ENCODE assay signal across 27 mouse cellular contexts in the genomic region with DNA sequence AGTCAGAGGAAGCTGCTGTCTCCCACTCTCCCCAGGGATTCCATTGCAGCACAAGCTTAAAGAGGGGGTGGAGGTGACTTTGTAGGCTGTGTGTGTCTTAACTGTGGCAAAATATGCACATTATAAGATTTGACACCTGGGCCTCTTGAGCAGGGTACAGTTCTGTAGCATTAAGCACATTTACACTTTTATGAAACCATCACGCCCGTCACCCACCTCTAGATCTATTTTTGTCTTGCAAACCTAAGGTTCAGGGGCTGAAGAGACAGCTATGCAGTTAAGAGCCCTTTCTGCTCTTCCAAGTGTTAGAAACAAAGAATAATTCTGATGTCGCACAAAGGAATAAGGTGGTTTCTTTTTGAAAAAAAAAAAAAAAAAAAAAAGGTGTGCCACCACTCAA. TPM values are rescaled to one million over a fixed set of nuclear protein-coding genes. Genes with fewer than 3 reads are reported as not detected.
DNase-seq lines count a peak whose midpoint lies in the region; ATAC-seq and TF ChIP-seq lines count a peak whose summit lies in the region.
"Had no signal": no experiment of that assay in that cellular context is flagged by ENCODE, and none has a peak within 500 bp of the region (broad histone marks: within the 10 kb centered on the region; RNA-seq: fewer than 3 reads in every experiment).

No protein-coding gene starts in this region.

- H3K27me3 ChIP-seq in midbrain, embryonic 11.5 days (ENCODE audit: control insufficient read depth, insufficient read depth, low read length) = peaks cover 24% of the 10 kb centered on the region
- 0 out of 2 replicates have a peak, but pooled peaks cover 3% of the 10 kb centered on the region for H3K27me3 ChIP-seq in midbrain, postnatal 0 days (ENCODE audit: insufficient read depth, low read length)

- H3K4me2 ChIP-seq in midbrain, embryonic 11.5 days = no peak overlapping the region
- no peak overlapping the region for H3K4me2 ChIP-seq in midbrain, postnatal 0 days (ENCODE audit: low read depth, low read length, poor library complexity, severe bottlenecking)
- H3K4me2 ChIP-seq: embryonic facial prominence, embryonic 13.5 days; embryonic facial prominence, embryonic 15.5 days; forebrain, embryonic 13.5 days; forebrain, embryonic 15.5 days had no signal

- no peaks in the 10 kb centered on the region for H3K9me3 ChIP-seq in midbrain, embryonic 11.5 days (ENCODE audit: control insufficient read depth, low read length)
- H3K9me3 ChIP-seq in midbrain, postnatal 0 days (ENCODE audit: low read length) = no peaks in the 10 kb centered on the region
- H3K9me3 ChIP-seq: embryonic facial prominence, embryonic 13.5 days; embryonic facial prominence, embryonic 15.5 days; forebrain, embryonic 10.5 days; forebrain, embryonic 13.5 days; forebrain, embryonic 15.5 days had no signal

- H3K4me3 ChIP-seq in midbrain, embryonic 11.5 days (ENCODE audit: low read depth, low read length) = no peak overlapping the region
- H3K4me3 ChIP-seq in midbrain, postnatal 0 days (ENCODE audit: low read depth, low read length) = no peak overlapping the region
- H3K4me3 ChIP-seq: embryonic facial prominence, embryonic 13.5 days; embryonic facial prominence, embryonic 15.5 days; erythroblast, embryonic 14.5 days; forebrain, embryonic 10.5 days; forebrain, embryonic 13.5 days; forebrain, embryonic 15.5 days had no signal

- H3K9ac ChIP-seq in midbrain, embryonic 11.5 days (ENCODE audit: low read length) = no peak overlapping the region
- H3K9ac ChIP-seq in midbrain, postnatal 0 days (replicated peaks; ENCODE audit: low read length, poor library complexity, severe bottlenecking) = no peak overlapping the region
- H3K9ac ChIP-seq: embryonic facial prominence, embryonic 13.5 days; embryonic facial prominence, embryonic 15.5 days; forebrain, embryonic 13.5 days; forebrain, embryonic 15.5 days; forebrain, postnatal 0 days had no signal

- H3K27ac ChIP-seq in midbrain, embryonic 11.5 days (ENCODE audit: low read depth, low read length) = no peak overlapping the region
- H3K27ac ChIP-seq in midbrain, postnatal 0 days (ENCODE audit: low read depth, low read length) = no peak overlapping the region
- H3K27ac ChIP-seq: embryonic facial prominence, embryonic 13.5 days; embryonic facial prominence, embryonic 15.5 days; forebrain, embryonic 10.5 days; forebrain, embryonic 13.5 days; forebrain, embryonic 15.5 days had no signal

- 55% methylated on average over 3 of the region's 3 CpGs for WGBS in midbrain, embryonic 11.5 days
- WGBS in midbrain, postnatal 0 days = 61% methylated on average over 3 of the region's 3 CpGs

- peaks cover 2% of the 10 kb centered on the region for H3K4me1 ChIP-seq in midbrain, embryonic 11.5 days (ENCODE audit: control insufficient read depth, insufficient read depth, low read length)
- H3K4me1 ChIP-seq in midbrain, postnatal 0 days (ENCODE audit: insufficient read depth, low read length) = no peaks in the 10 kb centered on the region

- ATAC-seq in midbrain, embryonic 11.5 days (ENCODE audit: low FRiP score) = no peak
- no peak for ATAC-seq in midbrain, postnatal 0 days (ENCODE audit: low FRiP score)
- ATAC-seq: activated CD4-positive, CD25-positive, alpha-beta regulatory T cell, adult 4 months; forebrain, embryonic 13.5 days; forebrain, embryonic 15.5 days; forebrain, postnatal 0 days had no signal

- H3K36me3 ChIP-seq in midbrain, embryonic 11.5 days (ENCODE audit: control insufficient read depth, insufficient read depth, low read length) = no peaks in the 10 kb centered on the region
- no peaks in the 10 kb centered on the region for H3K36me3 ChIP-seq in midbrain, postnatal 0 days (ENCODE audit: insufficient read depth, low read length)
- H3K36me3 ChIP-seq: embryonic facial prominence, embryonic 13.5 days; embryonic facial prominence, embryonic 15.5 days; forebrain, embryonic 10.5 days; forebrain, embryonic 15.5 days had no signal

- DNase-seq in midbrain, embryonic 11.5 days (ENCODE audit: low spot score, missing footprints) = peak; percentile 66
- DNase-seq in midbrain, postnatal 0 days (ENCODE audit: low spot score) = no peak
- peak; percentile 10 for DNase-seq in ES-CJ7 (ENCODE audit: low read depth, low spot score)
- peak; percentile 48 for DNase-seq in brain, adult 2 months (ENCODE audit: low read depth, low spot score)
- DNase-seq in gastrocnemius, postnatal 4 days (ENCODE audit: low spot score in 2 of 2) = no peak
- no peak for DNase-seq in ovary, postnatal 14 days (ENCODE audit: low spot score)
- DNase-seq: adrenal gland, adult 8-10 months; adrenal gland, postnatal 14 days; adrenal gland, postnatal 36 days; cerebellum, adult 11 months; cerebellum, adult 18-20 months; cerebellum, adult 8-10 months; cerebellum, adult 9-11 months; cerebellum, postnatal 14 days; cerebellum, postnatal 36 days; embryo, embryonic 11 days; forebrain, postnatal 0 days had no signal

- no peak for TF ChIP-seq CTCF in midbrain, postnatal 0 days (IDR thresholded peaks at IDR 0.05)

RNA-seq across cellular contexts. Expression of gene Jakmip3, which starts 5.1 kb away (rescaled TPM):
- polyA plus RNA-seq in midbrain, embryonic 11.5 days (2014; fragmentation: Nextera tagmentation; extraction: Ambion mirVana) = 0.59 and 0.87 TPM in 2 replicates
- 17.4 and 19.6 TPM in 2 replicates for total RNA-seq in midbrain, postnatal 0 days (2014; rRNA removed)
- polyA plus RNA-seq in midbrain, postnatal 0 days (2015; fragmentation: Nextera tagmentation; extraction: Ambion mirVana) = 8.1 and 8.5 TPM in 2 replicates
- not detected for total RNA-seq in gastrocnemius, postnatal 4 days (2021)
- total RNA-seq: common myeloid progenitor, adult 5-6 weeks; MEL had no signal
- polyA plus RNA-seq: activated CD4-positive, CD25-positive, alpha-beta regulatory T cell, adult 4 months; C2C12; erythroblast, embryonic 14.5 days had no signal

RNA-seq across cellular contexts. Expression of gene Bnip3, which starts 36.3 kb away (rescaled TPM):
- polyA plus RNA-seq in midbrain, embryonic 11.5 days (2014; fragmentation: Nextera tagmentation; extraction: Ambion mirVana) = 80.0 and 86.1 TPM in 2 replicates
- 227 and 231 TPM in 2 replicates for total RNA-seq in midbrain, postnatal 0 days (2014; rRNA removed)
- 142 and 147 TPM in 2 replicates for polyA plus RNA-seq in midbrain, postnatal 0 days (2015; fragmentation: Nextera tagmentation; extraction: Ambion mirVana)
- total RNA-seq in gastrocnemius, postnatal 4 days (2021) = 10 to 100 TPM; 51.8 to 58.6 TPM

Comparison
In these comparisons a context has a peak if more than half of its experiments do, and no peak if none do; other contexts are left out.
1. DNase-seq: peak in midbrain, embryonic 11.5 days (single experiment), ES-CJ7 (single experiment) and brain, adult 2 months (single experiment); none in midbrain, postnatal 0 days (single experiment), gastrocnemius, postnatal 4 days (0 of 2) and ovary, postnatal 14 days (single experiment).
2. RNA of gene Jakmip3, which starts 5.1 kb away (total RNA-seq): 17.4 to 19.6 TPM in midbrain, postnatal 0 days; not detected in gastrocnemius, postnatal 4 days; every median in the first group is over 10 times any median in the second.